Mouse (Mus musculus) MEL (cell line): ENCODE results near the gene Gpr19. TPM values are rescaled to one million over a fixed set of nuclear protein-coding genes. Genes with fewer than 3 reads are reported as not detected.

Experiments
- DNase-seq: peaks from one replicate; pipeline ENCODE4 v3.0.0; 2011; ENCODE audit warnings: low read depth, low spot score
- H3K27ac ChIP-seq: 2 replicates; pipeline ENCODE4 v1.5.1; 2012; ENCODE audit warnings: low read depth, mild to moderate bottlenecking, control low read depth, low read length, moderate library complexity; ENCODE audit not compliant: control insufficient read depth
- H3K27me3 ChIP-seq, 2 experiments: fragments of 150-350 bp in 1 of 2; sonication (generic) in 1 of 2; 2 replicates each; pipeline ENCODE4 v1.6.1; 2012; ENCODE audit warnings: low read length in 2 of 2, mild to moderate bottlenecking in 2 of 2, improper control_type of control experiment in 1 of 2, moderate library complexity in 1 of 2; ENCODE audit not compliant: insufficient read depth in 2 of 2, control insufficient read depth in 1 of 2
- H3K36me3 ChIP-seq, 2 experiments: 2 replicates each; pipeline ENCODE4 v1.6.1; 2012 to 2014; ENCODE audit warnings: low read length in 2 of 2, improper control_type of control experiment in 1 of 2, inconsistent platforms in 1 of 2, mild to moderate bottlenecking in 1 of 2; ENCODE audit not compliant: insufficient read depth in 2 of 2, control insufficient read depth in 1 of 2
- H3K4me1 ChIP-seq, 2 experiments: fragments of 150-350 bp in 1 of 2; sonication (generic) in 1 of 2; 2 replicates each; pipeline ENCODE4 v1.6.1; 2012; ENCODE audit warnings: low read length in 2 of 2, improper control_type of control experiment in 1 of 2, mild to moderate bottlenecking in 1 of 2; ENCODE audit not compliant: insufficient read depth in 2 of 2, control insufficient read depth in 1 of 2
- H3K4me3 ChIP-seq, 2 experiments: fragments of 150-350 bp in 1 of 2; sonication (generic) in 1 of 2; 2 replicates each; pipeline ENCODE4 v1.5.1; 2012; ENCODE audit warnings: low read depth in 2 of 2, low read length in 2 of 2, mild to moderate bottlenecking in 2 of 2, moderate library complexity in 2 of 2, control low read depth in 1 of 2, improper control_type of control experiment in 1 of 2; ENCODE audit not compliant: control insufficient read depth in 1 of 2, insufficient read depth in 1 of 2
- H3K79me2 ChIP-seq: 2 replicates; pipeline ENCODE4 v1.6.1; 2012; ENCODE audit warnings: mild to moderate bottlenecking, low read length, moderate library complexity; ENCODE audit not compliant: control insufficient read depth, poor library complexity, insufficient read depth
- H3K9ac ChIP-seq: 2 replicates; pipeline ENCODE4 v1.6.1; 2012; ENCODE audit warnings: low read depth, mild to moderate bottlenecking, control low read depth, low read length, moderate library complexity; ENCODE audit not compliant: control insufficient read depth, poor library complexity, severe bottlenecking
- H3K9me3 ChIP-seq: fragments of 150-350 bp; sonication (generic); replicated peaks from 2 replicates; pipeline ENCODE4 v1.6.1; 2012; ENCODE audit warnings: mild to moderate bottlenecking, low read length, improper control_type of control experiment, moderate library complexity; ENCODE audit not compliant: insufficient read depth
- BHLHE40 ChIP-seq: IDR thresholded peaks from 2 replicates; pipeline ENCODE4 v1.6.1; 2012; ENCODE audit warnings: low read depth, mild to moderate bottlenecking, inconsistent platforms, low read length, improper control_type of control experiment, borderline replicate concordance
- CHD1 ChIP-seq: IDR thresholded peaks from 2 replicates; pipeline ENCODE4 v1.6.1; 2012; ENCODE audit warnings: low read depth, mild to moderate bottlenecking, inconsistent platforms, low read length, improper control_type of control experiment
- CHD2 ChIP-seq: IDR thresholded peaks from 2 replicates; pipeline ENCODE4 v1.6.1; 2011; ENCODE audit warnings: low read length, improper control_type of control experiment
- CTCF ChIP-seq, 3 experiments: IDR thresholded peaks in 2 of 3; conservative IDR thresholded peaks in 1 of 3; 2 replicates each; pipeline ENCODE4 v1.5.1; 2011 to 2012; ENCODE audit warnings: low read length in 3 of 3, low read depth in 2 of 3, mild to moderate bottlenecking in 2 of 3, improper control_type of control experiment in 1 of 3, inconsistent platforms in 1 of 3, mixed read lengths in 1 of 3, moderate library complexity in 1 of 3; ENCODE audit not compliant: control insufficient read depth in 1 of 3, insufficient read depth in 1 of 3, poor library complexity in 1 of 3, severe bottlenecking in 1 of 3
- E2F4 ChIP-seq: IDR thresholded peaks from 2 replicates; pipeline ENCODE4 v1.6.1; 2011; ENCODE audit warnings: low read depth, low read length, improper control_type of control experiment, borderline replicate concordance
- ETS1 ChIP-seq: IDR thresholded peaks from 2 replicates; pipeline ENCODE4 v1.6.1; 2012; ENCODE audit warnings: low read depth, mild to moderate bottlenecking, inconsistent platforms, low read length, improper control_type of control experiment, moderate library complexity
- GATA1 ChIP-seq: IDR thresholded peaks from 2 replicates; pipeline ENCODE4 v1.6.1; 2011; ENCODE audit warnings: low read depth, low read length, improper control_type of control experiment
- HCFC1 ChIP-seq: IDR thresholded peaks from 2 replicates; pipeline ENCODE4 v1.6.1; 2012; ENCODE audit warnings: low read depth, mild to moderate bottlenecking, inconsistent platforms, low read length, improper control_type of control experiment, moderate library complexity
- JUND ChIP-seq: IDR thresholded peaks from 2 replicates; pipeline ENCODE4 v1.6.1; 2011; ENCODE audit warnings: low read depth, mild to moderate bottlenecking, improper control_type of control experiment, low read length
- KAT2A ChIP-seq: conservative IDR thresholded peaks from 2 replicates; pipeline ENCODE4 v1.6.1; 2012; ENCODE audit warnings: low read depth, low read length, improper control_type of control experiment, inconsistent platforms
- MAFK ChIP-seq: IDR thresholded peaks from 2 replicates; pipeline ENCODE4 v1.6.1; 2011; ENCODE audit warnings: low read depth, mild to moderate bottlenecking, low read length, improper control_type of control experiment, borderline replicate concordance
- MAX ChIP-seq: IDR thresholded peaks from 2 replicates; pipeline ENCODE4 v1.6.1; 2011; ENCODE audit warnings: low read length, improper control_type of control experiment
- MAZ ChIP-seq: IDR thresholded peaks from 2 replicates; pipeline ENCODE4 v1.6.1; 2012; ENCODE audit warnings: low read depth, mild to moderate bottlenecking, inconsistent platforms, low read length, improper control_type of control experiment
- MEF2A ChIP-seq: IDR thresholded peaks from 2 replicates; pipeline ENCODE4 v1.6.1; 2014; ENCODE audit warnings: low read depth, mild to moderate bottlenecking, inconsistent platforms, low read length, improper control_type of control experiment; ENCODE audit not compliant: poor library complexity, insufficient replicate concordance, severe bottlenecking; ENCODE audit errors: extremely low read depth
- MXI1 ChIP-seq: IDR thresholded peaks from 2 replicates; pipeline ENCODE4 v1.6.1; 2011; ENCODE audit warnings: mild to moderate bottlenecking, low read depth, low read length, improper control_type of control experiment
- MYC ChIP-seq: IDR thresholded peaks from 2 replicates; pipeline ENCODE4 v1.6.1; 2011; ENCODE audit warnings: low read depth, mild to moderate bottlenecking, low read length, improper control_type of control experiment, moderate library complexity
- NRF1 ChIP-seq: IDR thresholded peaks from 2 replicates; pipeline ENCODE4 v1.6.1; 2014; ENCODE audit warnings: low read depth, mild to moderate bottlenecking, inconsistent platforms, low read length, improper control_type of control experiment, moderate library complexity; ENCODE audit not compliant: poor library complexity, insufficient read depth, severe bottlenecking
- POLR2AphosphoS2 ChIP-seq: IDR thresholded peaks from 2 replicates; pipeline ENCODE4 v1.6.1; 2011; ENCODE audit warnings: low read length, improper control_type of control experiment
- POLR2AphosphoS5 ChIP-seq: IDR thresholded peaks from 2 replicates; pipeline ENCODE4 v1.6.1; 2012; ENCODE audit warnings: low read depth, borderline replicate concordance, mild to moderate bottlenecking, inconsistent platforms, low read length, moderate library complexity, mixed read lengths
- RAD21 ChIP-seq: IDR thresholded peaks from 2 replicates; pipeline ENCODE4 v1.6.1; 2011; ENCODE audit warnings: mild to moderate bottlenecking, low read depth, low read length, improper control_type of control experiment
- RCOR1 ChIP-seq: IDR thresholded peaks from 2 replicates; pipeline ENCODE4 v1.6.1; 2012; ENCODE audit warnings: low read depth, mild to moderate bottlenecking, inconsistent platforms, low read length, improper control_type of control experiment
- SIN3A ChIP-seq: IDR thresholded peaks from 2 replicates; pipeline ENCODE4 v1.6.1; 2012; ENCODE audit warnings: low read length, improper control_type of control experiment, inconsistent platforms
- SMC3 ChIP-seq: IDR thresholded peaks from 2 replicates; pipeline ENCODE4 v1.6.1; 2011; ENCODE audit warnings: low read depth, low read length, improper control_type of control experiment
- TAL1 ChIP-seq: IDR thresholded peaks from 2 replicates; pipeline ENCODE4 v1.6.1; 2012; ENCODE audit warnings: mild to moderate bottlenecking, inconsistent platforms, low read length, moderate library complexity, mixed read lengths
- TCF12 ChIP-seq: IDR thresholded peaks from 2 replicates; pipeline ENCODE4 v1.6.1; 2014; ENCODE audit warnings: low read depth, mild to moderate bottlenecking, inconsistent platforms, low read length, improper control_type of control experiment, moderate library complexity
- UBTF ChIP-seq: IDR thresholded peaks from 2 replicates; pipeline ENCODE4 v1.6.1; 2012; ENCODE audit warnings: low read depth, mild to moderate bottlenecking, inconsistent platforms, low read length, improper control_type of control experiment, moderate library complexity, borderline replicate concordance; ENCODE audit not compliant: insufficient read depth
- USF1 ChIP-seq: IDR thresholded peaks from 2 replicates; pipeline ENCODE4 v1.6.1; 2014; ENCODE audit warnings: low read depth, mild to moderate bottlenecking, inconsistent platforms, low read length, improper control_type of control experiment, moderate library complexity
- ZC3H11A ChIP-seq: IDR thresholded peaks from 2 replicates; pipeline ENCODE4 v1.6.1; 2012; ENCODE audit warnings: low read depth, mild to moderate bottlenecking, inconsistent platforms, low read length, improper control_type of control experiment
- ZKSCAN1 ChIP-seq: IDR thresholded peaks from 2 replicates; pipeline ENCODE4 v1.6.1; 2012; ENCODE audit warnings: low read depth, mild to moderate bottlenecking, inconsistent platforms, low read length, improper control_type of control experiment, moderate library complexity
- ZMIZ1 ChIP-seq: IDR thresholded peaks from 2 replicates; pipeline ENCODE4 v1.6.1; 2012; ENCODE audit warnings: low read depth, mild to moderate bottlenecking, inconsistent platforms, low read length, improper control_type of control experiment, moderate library complexity
- ZNF384 ChIP-seq: IDR thresholded peaks from 2 replicates; pipeline ENCODE4 v1.6.1; 2012; ENCODE audit warnings: low read depth, mild to moderate bottlenecking, inconsistent platforms, low read length, improper control_type of control experiment
- polyA plus RNA-seq, 2 experiments: library from polyadenylated mRNA; stranded (reverse) in 1 of 2; unstranded in 1 of 2; fragments of >175 nt in 1 of 2; fragments of >200 nt in 1 of 2; gene quantifications; 2 replicates each; pipeline versions ENCODE4 v1.2.1 to v1.2.4; 2012; ENCODE audit warnings: low replicate concordance in 2 of 2, low read depth in 1 of 2; ENCODE audit not compliant: insufficient read length in 2 of 2, insufficient read depth in 1 of 2, missing spikeins in 1 of 2
- total RNA-seq: library from RNA; depleted of rRNA; stranded (reverse); fragments of 300-350 nt; gene quantifications from 2 replicates; pipeline ENCODE4 v1.2.3, GENCODE M21; 2012

Gpr19 gene
- total and polyA plus RNA-seq, 3 experiments: 8.4 to 11.7 TPM; not detected in 1

- Histone ChIP-seq H3K27ac (no peak overlapping the region; the same call in 1 of the 2 replicates), H3K4me3 (peak overlapping the region in 1 of 2 experiments; percentile 12; a peak in 1 of 4 replicates), H3K9ac (no peak overlapping the region), H3K4me1 (peaks cover 9 to 27% of the 10 kb centered on the region in 2 experiments; a peak in 3 of 4 replicates), H3K79me2 (peaks cover 34% of the 10 kb centered on the region), H3K27me3 (no peaks in the 10 kb centered on the region), H3K9me3 (no peaks in the 10 kb centered on the region), H3K36me3 (peaks cover 0 to 27% of the 10 kb centered on the region in 2 experiments; a peak in 3 of 4 replicates)
- DNase-seq: no peak
- TF ChIP-seq NRF1 (no peak), MAX (no peak), ZMIZ1 (no peak), CHD1 (no peak), RCOR1 (no peak), ZC3H11A (no peak), ZNF384 (no peak), UBTF (no peak), BHLHE40 (no peak), MXI1 (no peak), TCF12 (no peak), SMC3 (no peak), GATA1 (no peak), POLR2AphosphoS5 (no peak), MYC (no peak), MAFK (no peak), ETS1 (no peak), HCFC1 (no peak), CHD2 (no peak), MEF2A (no peak)
Observed at GRCm38 (mm10) chr6:134931146-134931545, 32.8 kb upstream of the Gpr19 start.

GRCm38 (mm10) chr6:134930383-134930782 lies 32.0 kb upstream of the Gpr19 start:
- H3K27me3 ChIP-seq: no peaks in the 10 kb centered on the region
- H3K4me1 ChIP-seq: peaks cover 9 to 27% of the 10 kb centered on the region in 2 experiments; a peak in 3 of 4 replicates
- peak overlapping the region; percentile 85 for H3K9ac ChIP-seq
- peaks cover 34% of the 10 kb centered on the region for H3K79me2 ChIP-seq
- peak overlapping the region; percentile 60; the same call in 1 of the 2 replicates for H3K27ac ChIP-seq
- peak; percentile 32 for DNase-seq
- peak overlapping the region; percentile 56 to 86 for H3K4me3 ChIP-seq
- H3K36me3 ChIP-seq: peaks cover 0 to 30% of the 10 kb centered on the region in 2 experiments; a peak in 3 of 4 replicates
- no peaks in the 10 kb centered on the region for H3K9me3 ChIP-seq
- no peak for TF ChIP-seq MEF2A
- no peak for TF ChIP-seq SMC3
- peak; percentile 37; the same call in 1 of the 2 replicates for TF ChIP-seq USF1
- TF ChIP-seq MAZ: no peak
- TF ChIP-seq MAX: no peak
- TF ChIP-seq MXI1: peak; percentile 76
- no peak for TF ChIP-seq MYC
- TF ChIP-seq SIN3A: peak; percentile 48; the same call in 1 of the 2 replicates
- no peak for TF ChIP-seq E2F4
- TF ChIP-seq JUND: no peak
- TF ChIP-seq TAL1: no peak
- no peak for TF ChIP-seq POLR2AphosphoS2
- no peak for TF ChIP-seq RAD21
- TF ChIP-seq CTCF (IDR thresholded peaks at IDR 0.05 in 2 of 3, conservative IDR thresholded peaks at IDR 0.05 in 1 of 3; ENCODE audit: control insufficient read depth in 1 of 3, insufficient read depth in 1 of 3, low read depth in 2 of 3, low read length in 3 of 3, poor library complexity in 1 of 3, severe bottlenecking in 1 of 3): no peak
- TF ChIP-seq KAT2A: no peak
- no peak for TF ChIP-seq ZKSCAN1
- peak; percentile 90 for TF ChIP-seq BHLHE40
- peak; percentile 74 for TF ChIP-seq ETS1
